Mouse (Mus musculus): ENCODE measurements at regions not wholly inside any gene's neighbourhood (a gene's known extent, or its start where the extent isn't known, plus 50 kb on each side); places are given as distances from the start of the nearest gene placed in this dataset.

GRCm38 (mm10) chr16:47081896-47082295 is 583.6 kb upstream of the Nectin3 start:
- DNase-seq (ENCODE audit: low read depth, low spot score) = no peak

DNA sequence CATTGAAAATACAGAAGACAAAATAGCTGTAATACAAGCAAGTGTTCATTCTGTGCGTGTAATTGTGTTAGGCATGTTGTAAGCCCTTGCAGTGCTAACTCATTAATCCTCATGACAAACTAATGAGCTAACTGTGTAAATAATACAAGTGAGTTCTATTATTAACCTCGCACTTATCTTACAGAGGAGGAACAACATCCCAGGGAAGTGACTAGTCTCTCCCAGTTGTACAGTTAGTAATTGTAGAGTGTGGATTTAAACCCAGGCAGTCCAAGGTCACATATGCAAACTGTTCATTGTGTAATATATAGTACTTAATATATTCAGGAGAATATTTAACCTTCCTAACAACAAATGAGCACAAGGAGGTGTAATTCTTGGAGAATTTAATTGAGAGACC is 582.0 kb upstream of the Nectin3 start:
- DNase-seq (ENCODE audit: low read depth, low spot score) = no peak

- no peak for DNase-seq (ENCODE audit: low read depth, low spot score)
Measured at GRCm38 (mm10) chr16:47059293-47059963, 561.1 kb upstream of the Nectin3 start.

- DNase-seq (ENCODE audit: low read depth, low spot score) = no peak
Measured at GRCm38 (mm10) chr16:47058811-47059210, 560.5 kb upstream of the Nectin3 start.

- no peak for DNase-seq (ENCODE audit: low read depth, low spot score)
Measured at GRCm38 (mm10) chr16:47025971-47026370, 527.6 kb upstream of the Nectin3 start.

GRCm38 (mm10) chr16:47017486-47017885 is 519.2 kb upstream of the Nectin3 start:
- DNase-seq (ENCODE audit: low read depth, low spot score) = no peak

DNA sequence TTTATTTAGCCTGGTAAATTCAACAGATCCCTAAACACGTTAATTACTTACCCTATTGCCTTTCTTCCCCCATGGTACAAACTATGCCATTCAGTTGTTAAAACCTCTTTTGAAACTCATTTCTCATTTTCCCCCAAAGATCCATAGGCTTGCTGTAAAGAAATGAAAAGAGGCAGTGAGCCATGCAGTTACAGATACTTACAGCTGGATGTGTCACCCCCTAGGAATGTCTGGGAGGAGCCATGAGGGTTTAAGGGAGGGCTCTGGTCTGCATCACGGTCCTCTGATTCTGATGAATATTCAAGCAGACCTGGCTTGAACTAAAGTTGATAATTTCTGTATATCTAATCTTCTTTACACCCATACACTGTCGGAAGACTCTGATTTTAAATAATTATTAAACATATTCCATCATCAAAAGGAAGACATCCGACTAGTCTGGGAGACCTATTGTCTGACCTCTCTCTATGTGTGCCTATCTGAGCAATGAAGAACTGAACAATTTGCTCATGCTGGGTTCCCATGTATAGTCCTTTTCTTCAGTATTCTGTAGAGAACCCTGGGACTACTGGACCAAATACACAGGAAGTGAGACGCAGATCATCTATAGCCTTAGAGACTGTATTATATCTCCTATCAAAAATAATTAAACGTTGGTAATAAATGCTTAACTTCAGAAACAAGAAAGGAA is 484.7 kb upstream of the Nectin3 start:
- DNase-seq (ENCODE audit: low read depth, low spot score) = peak; percentile 17

- DNase-seq (ENCODE audit: low read depth, low spot score) = peak; percentile 25
Measured at GRCm38 (mm10) chr16:46982272-46982909, 484.1 kb upstream of the Nectin3 start.

DNA sequence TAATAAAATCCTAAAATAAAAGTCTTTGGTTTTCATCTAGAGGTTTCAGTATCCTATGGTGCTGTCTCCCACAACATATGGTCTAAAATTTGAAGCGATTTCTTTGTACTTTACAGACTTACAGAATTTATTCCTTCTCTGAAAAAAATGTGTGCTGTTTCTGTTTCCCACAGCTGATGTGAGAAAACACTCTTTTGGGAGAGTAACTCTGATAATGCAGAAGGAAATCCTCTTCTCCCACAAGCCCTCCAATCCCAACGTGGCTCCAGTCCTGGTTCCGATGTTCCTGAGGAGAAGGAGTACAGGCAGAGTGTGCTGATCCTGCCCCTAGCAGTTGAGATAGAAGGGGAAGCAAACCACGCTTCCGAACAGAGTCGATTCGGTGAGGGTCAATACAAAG is 467.4 kb upstream of the Nectin3 start:
- no peak for DNase-seq (ENCODE audit: low read depth, low spot score)

- DNase-seq (ENCODE audit: low read depth, low spot score) = no peak
Measured at GRCm38 (mm10) chr16:46956990-46957389, 458.7 kb upstream of the Nectin3 start.

DNA sequence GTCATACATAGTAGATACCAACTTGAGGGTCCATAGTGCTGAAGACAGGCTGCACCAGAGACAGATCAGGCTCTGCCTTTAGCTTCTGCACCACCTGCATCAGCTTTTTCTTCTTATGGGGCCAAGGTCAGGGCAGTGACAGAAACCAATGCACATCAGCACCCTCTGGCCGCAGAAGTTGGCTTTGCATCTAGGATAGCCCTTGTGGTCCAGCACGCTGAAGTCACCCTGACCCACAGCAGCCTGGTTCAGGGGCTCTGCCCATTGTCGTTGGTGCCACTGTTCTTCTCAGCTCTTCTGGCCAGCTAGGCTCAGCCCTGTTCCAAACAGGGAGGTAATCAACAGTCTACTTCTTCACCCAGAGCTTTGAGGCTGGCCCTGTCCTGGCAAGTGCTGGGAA is 427.7 kb upstream of the Nectin3 start:
- peak; percentile 6 for DNase-seq (ENCODE audit: low read depth, low spot score)

GRCm38 (mm10) chr16:46894576-46895203 is 396.4 kb upstream of the Nectin3 start:
- DNase-seq (ENCODE audit: low read depth, low spot score) = no peak

GRCm38 (mm10) chr16:46878739-46879138 is 380.4 kb upstream of the Nectin3 start:
- DNase-seq (ENCODE audit: low read depth, low spot score) = no peak

DNA sequence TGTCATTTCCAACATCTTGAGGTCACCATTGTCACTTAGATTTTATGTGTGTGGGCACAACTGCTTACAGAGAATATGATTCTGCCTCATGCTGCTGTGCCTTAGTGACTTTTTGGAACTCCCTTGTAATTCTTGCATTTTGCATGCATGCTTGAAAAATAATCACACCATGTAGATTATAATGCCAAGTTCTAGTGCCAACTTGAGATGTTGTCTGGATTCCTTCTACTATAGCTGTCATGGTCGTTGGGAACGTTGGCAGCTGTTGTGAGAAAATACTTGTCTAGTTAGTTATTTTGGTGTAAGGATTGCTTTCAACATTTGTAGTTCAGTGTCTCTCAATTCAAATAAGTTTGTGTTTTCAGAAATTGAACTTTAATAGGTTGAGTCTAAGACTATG is 365.6 kb upstream of the Nectin3 start:
- no peak for DNase-seq (ENCODE audit: low read depth, low spot score)

GRCm38 (mm10) chr16:46849534-46849933 is 351.2 kb upstream of the Nectin3 start:
- no peak for DNase-seq (ENCODE audit: low read depth, low spot score)

DNA sequence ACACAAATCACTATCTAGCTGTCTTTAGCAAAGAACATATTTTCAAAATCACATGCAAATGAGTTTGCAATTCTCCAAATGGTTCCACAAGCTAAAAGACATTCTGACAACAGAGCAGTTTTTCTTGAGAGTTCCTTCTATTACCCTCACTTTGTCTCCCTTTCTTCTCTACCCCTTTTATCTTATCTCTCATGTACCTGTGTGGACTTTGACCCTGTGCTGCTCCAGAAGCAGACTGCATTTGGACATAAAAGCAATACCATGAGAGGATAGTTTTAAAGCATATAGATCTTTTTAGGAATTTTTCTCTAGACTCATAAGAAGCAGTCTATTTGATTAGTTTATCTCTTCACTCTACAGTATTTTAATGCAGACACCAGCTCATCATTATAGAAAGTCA is 350.4 kb upstream of the Nectin3 start:
- no peak for DNase-seq (ENCODE audit: low read depth, low spot score)

- no peak for DNase-seq (ENCODE audit: low read depth, low spot score)
Measured at GRCm38 (mm10) chr16:46847707-46848356, 349.5 kb upstream of the Nectin3 start.

DNA sequence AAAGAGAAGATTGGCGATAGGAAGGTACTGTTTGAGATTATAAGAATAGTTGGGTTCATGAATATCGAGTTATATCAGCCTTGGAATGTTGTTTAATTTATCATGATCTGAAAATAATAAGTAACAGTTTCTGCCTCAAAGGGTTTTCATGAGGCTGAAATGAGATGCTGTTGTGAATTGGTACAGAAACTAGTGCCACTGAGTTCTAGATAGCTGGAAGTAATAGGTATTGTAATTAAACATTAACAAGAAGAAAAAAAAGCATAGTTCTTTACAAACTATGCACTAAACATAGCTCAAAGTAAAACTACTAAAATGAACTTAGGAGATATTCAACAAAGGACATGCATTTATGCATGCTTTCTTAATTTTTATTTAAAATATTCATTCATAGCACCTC is 342.9 kb upstream of the Nectin3 start:
- no peak for DNase-seq (ENCODE audit: low read depth, low spot score)

DNA sequence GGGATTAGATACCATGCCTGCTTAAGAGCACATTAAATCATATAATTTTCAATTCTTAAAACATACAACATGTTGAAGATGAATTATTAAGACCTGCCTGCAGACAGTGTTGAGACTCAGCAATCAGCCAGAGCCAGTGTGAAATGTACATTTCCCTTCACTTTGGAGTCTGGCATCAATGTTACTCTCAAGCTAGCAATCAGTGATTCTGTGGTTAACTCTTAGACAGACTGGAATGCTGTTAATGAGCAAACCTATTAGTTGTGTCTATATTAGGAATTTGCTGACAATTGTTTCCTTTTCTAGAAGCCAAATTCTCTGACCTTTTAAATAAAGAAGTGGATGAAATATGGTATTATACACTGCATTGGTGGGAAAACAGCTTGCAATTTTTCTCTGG is 342.4 kb upstream of the Nectin3 start:
- no peak for DNase-seq (ENCODE audit: low read depth, low spot score)

- DNase-seq (ENCODE audit: low read depth, low spot score) = no peak
Measured at GRCm38 (mm10) chr16:46825147-46825546, 326.8 kb upstream of the Nectin3 start.

DNA sequence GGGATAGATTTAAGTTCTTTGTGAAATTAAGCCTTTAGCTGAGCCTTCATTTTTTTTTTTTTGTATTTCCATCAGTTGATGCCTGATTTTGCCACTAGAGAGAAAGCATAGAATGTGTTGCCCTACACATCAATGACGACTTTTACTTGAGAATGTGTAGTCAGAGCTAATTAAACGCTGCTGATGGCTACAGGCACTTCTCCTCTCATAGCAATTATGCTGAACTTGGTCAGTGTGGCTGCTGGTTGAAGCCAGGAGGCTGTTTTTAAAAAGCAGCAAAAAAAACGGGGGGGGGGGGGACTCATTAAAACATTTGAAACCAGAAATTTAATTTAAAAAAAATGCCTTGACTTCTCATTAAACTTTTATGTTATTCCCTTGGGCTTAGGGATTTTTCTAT is 324.4 kb upstream of the Nectin3 start:
- no peak for DNase-seq (ENCODE audit: low read depth, low spot score)

DNA sequence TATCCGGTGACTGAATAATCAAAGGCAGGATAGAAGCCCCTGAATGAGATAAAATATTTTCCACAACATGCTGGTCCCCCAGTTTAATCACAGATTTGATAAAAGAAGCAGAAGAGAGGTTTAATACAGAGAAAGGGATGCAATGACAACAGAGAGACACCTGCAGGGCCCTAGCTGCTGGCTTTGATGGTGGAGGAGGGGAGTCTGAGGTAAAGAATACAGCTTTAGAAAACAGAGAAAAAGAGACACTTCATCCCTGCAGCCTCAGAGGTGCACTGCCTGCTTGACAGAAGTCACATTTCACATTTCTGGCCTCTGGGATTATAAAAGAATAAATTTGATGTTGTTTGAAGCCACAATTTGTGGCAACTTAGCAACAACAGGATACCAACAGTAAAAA is 319.9 kb upstream of the Nectin3 start:
- no peak for DNase-seq (ENCODE audit: low read depth, low spot score)

Data from R1 (cell line).